Mouse (Mus musculus) stomach, postnatal 0 days (tissue): ENCODE results near the gene Ssrp1.

Experiments used
- CTCF ChIP-seq: IDR thresholded peaks from 2 replicates; pipeline ENCODE4 v1.5.1; 2016; ENCODE audit warnings: antibody characterized with exemption, low read depth, mild to moderate bottlenecking, moderate library complexity
- EP300 ChIP-seq: optimal IDR thresholded peaks from 2 replicates; pipeline ENCODE3; 2016; ENCODE audit warnings: antibody characterized with exemption

DNA sequence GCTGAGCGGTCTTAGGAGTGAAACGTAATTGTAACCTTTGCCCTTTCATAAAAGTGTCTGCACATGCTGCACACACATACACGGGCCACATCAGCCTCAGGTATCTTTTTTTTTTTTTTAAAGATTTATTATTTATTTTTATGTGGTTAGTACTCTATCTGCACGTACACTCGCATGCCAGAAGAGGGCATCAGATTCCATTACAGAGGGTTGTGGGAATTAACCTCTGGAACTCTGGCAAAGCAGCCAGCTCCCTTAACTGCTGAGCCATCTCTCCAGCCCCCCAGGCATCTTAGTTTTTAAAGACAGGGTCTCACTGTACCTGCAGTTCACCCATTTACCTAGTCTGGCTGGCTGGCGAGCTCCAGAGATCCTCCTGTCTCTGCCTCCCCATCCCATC is 22.6 kb downstream of the Ssrp1 start:
- TF ChIP-seq CTCF (peak; percentile 42), EP300 (no peak)
